Mouse (Mus musculus) adrenal gland, postnatal 10 days (tissue): ENCODE measurements at regions not wholly inside any gene's neighbourhood (a gene's known extent, or its start where the extent isn't known, plus 50 kb on each side); places are given as distances from the start of the nearest gene placed in this dataset.

Experiments used
- DNase-seq: peaks from one replicate; pipeline ENCODE4 v3.0.0; 2021; ENCODE audit warnings: mixed read lengths

DNA sequence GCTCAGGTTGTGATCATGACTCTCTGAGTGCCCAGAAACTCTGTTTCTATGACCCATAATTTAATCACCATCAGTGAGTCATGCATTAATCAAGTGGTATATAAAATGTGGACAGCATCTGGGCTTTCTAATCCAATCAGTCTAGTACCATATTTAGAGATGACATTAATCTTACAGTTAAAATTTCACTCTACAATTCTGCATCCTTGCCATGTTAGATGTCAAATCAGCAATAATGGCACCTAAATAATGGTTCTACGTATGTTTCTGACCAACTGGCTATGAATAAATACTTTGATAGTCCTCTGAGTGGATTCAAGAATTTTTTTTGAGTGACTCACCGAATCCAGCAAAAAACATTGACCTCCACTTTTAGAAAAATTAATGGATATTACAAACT, 383.0 kb upstream of the Gm12666 start:
- DNase-seq, result no peak

DNA sequence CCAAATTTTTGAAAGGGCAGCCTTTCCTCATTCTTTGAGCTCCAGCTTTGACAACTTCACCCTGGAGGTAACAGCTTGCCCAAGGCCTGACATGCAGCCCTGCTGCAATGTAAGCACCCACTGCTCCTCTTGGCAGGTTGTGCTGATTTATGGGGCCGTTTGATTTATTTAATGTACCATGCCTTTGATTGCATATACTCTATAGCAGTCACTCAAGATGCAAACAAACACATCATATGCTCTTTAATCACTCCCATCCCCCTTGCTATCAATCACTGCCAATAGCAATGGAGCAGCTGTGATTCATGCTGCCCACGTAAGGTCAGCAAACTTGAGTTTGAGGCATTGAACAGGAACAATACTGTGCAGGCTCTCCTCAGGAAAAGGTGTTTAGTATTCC, 373.8 kb upstream of the Gm12666 start:
- peak; percentile 2 for DNase-seq

DNA sequence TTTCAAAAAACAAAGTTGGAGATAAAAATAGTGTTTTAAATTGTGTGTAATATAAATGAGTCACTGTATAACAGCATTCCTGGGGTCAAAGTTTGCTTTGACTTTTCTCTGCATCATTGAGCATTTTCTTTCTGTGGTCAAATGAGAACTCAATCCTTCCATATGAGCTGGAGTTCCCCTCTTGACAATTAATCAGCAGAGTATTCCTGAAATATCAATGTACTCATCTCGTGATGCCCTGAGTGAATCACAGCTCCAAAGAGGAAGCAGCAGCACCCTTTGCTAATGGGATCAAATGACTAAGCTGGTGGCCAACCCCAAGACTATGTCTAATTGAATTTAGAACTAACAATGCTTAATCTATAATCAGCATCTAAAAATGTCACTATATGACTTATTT, 363.6 kb upstream of the Gm12666 start:
- DNase-seq, result no peak

DNA sequence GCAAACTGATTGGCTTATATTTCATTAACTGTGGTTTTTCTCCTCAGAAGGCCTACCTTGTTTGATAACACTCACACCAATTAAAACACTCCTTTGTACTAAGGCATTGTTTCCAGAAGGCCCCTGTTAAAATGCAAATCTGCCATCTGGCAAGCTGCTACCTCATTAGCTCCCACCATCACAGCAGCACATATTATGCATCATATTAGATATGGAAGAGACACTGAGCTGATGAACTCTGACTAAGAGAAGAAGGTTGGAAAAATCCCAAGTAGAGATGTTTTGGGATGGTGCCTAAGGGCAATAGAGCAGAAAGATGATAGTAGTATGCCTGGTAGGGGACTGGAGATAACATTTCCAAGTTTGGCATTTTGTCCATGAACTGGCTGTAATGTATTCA, 350.5 kb upstream of the Gm12666 start:
- DNase-seq, result no peak

DNA sequence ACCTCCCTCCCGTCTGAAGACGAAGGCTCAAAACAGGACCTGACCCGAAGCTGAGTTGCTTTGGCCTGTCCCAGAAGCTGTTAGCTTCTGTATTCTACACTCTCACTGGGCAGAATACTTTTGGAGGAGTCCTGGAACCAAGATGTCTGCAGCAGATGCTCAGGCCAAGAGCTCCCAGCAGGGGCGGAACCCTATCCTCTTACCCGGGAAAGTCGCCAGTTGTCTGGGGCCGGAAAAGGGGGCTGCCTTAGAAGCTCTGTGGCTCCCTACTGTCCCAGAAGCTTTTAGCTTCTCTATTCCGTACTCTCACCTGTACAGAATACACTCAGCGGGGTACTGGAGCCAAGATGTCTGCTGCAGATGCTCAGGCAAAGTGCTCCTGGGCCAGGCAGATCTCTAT, 346.7 kb upstream of the Gm12666 start:
- DNase-seq, result no peak

DNA sequence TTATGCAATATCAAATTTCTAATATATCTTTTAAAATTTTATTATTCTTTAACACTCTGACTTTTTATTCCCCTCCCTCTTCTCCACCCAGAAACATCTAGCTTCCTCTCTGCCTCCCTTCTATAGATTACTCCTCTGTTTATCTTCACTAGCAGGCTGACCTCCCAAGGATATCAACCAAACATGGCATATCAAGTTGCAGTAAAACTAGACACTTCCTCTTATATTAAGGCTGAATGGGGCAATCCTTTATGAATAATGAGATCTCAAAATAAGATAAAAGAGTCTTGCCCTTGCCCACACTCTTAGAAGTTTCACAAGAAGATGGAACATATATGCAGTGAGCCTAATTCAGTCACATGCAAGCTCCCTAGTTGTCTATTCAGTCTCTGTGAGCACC, 310.5 kb upstream of the Gm12666 start:
- no peak for DNase-seq

DNA sequence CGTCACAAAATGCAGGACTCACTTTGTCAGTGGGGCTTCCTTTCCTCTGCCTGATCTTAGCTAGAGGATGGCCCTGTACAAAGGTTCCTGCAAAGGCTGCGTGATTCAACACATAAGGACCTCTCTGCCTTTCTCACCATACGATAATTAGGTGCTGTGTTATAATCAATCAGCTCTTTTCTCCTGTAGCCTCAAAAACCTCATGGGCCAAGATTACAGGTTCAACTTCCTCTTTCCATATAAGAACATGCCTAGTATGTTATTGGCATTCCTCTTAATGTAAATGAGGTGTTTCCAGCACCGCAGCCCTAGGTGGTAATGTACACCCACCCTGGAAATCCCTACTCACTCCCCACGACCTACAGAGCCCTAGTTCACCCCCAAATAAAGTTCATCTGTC, 308.6 kb upstream of the Gm12666 start:
- DNase-seq, result no peak

DNA sequence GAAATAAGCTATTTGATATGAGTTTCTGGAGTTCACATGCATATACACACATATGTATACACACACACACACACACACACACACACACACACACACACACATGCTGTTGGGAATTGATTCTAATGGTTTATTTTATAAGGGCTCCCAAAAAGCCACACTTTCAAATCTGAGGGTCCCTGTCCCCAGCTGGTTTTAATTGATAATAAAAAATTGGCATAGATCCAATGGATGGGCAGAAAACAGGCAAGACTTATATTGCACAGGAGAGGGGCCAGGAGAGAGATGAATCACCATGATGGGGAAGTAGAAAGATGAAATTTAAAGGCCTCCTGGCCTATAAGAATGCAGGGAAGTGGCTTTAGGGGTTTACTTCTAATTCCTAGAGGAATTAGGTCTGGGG, 295.1 kb upstream of the Gm12666 start:
- DNase-seq, result no peak

DNA sequence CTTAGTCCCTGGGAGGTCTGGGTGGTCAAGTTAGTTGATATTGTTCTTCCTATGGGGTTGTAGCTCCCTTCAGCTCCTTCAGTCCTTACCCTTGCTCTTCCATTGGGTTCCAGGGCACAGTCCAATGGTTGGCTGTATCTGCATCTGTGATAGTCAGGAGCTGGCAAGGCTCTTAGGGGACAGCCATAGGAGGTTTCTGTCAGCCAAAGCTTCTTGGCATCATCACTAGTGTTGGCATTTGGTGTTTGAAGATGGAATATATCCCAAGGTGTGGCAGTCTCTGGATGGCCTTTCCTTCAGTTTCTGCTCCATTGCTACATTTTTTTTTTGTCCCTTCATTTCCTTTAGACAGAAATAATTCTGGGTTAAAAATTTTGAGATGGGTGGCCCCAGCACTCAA, 266.6 kb upstream of the Gm12666 start:
- DNase-seq, result no peak
